Mouse (Mus musculus) erythroblast, embryonic 14.5 days (primary cell): ENCODE data around the gene Men1.

Source experiments
- GATA1 ChIP-seq: IDR thresholded peaks from 2 replicates; pipeline ENCODE4 v1.6.1; 2012; ENCODE audit warnings: low read length, inconsistent platforms, mixed read lengths
- TAL1 ChIP-seq: IDR thresholded peaks from 3 replicates; pipeline ENCODE4 v1.6.1; 2012; ENCODE audit warnings: low read length, inconsistent platforms, mixed read lengths

GRCm38 (mm10) chr19:6306137-6306551, 28.6 kb upstream of the Men1 start, which contains the start of gene Cdc42bpg:
- no peak for TF ChIP-seq TAL1
- no peak for TF ChIP-seq GATA1
